Mouse (Mus musculus) hindbrain, embryonic 14.5 days (tissue): ENCODE results near the gene B230219D22Rik. TPM values are rescaled to one million over a fixed set of nuclear protein-coding genes. Genes with fewer than 3 reads are reported as not detected.
"Not testable (repeated sequence)": the region's sequence is repeated elsewhere in the genome, so short reads cannot be mapped to it uniquely, and the experiment has no call there.

Source experiments
- ATAC-seq: fragments of 200-750 bp; cut with Nextera tagmentation; 2 replicates; pipeline ENCODE4 v1.8.0; 2017; ENCODE audit warnings: moderate number of reproducible peaks, mild to moderate bottlenecking, moderate TSS enrichment, moderate library complexity; ENCODE audit not compliant: low FRiP score
- DNase-seq: peaks from one replicate; pipeline ENCODE4 v3.0.0-alpha.2; 2015; ENCODE audit warnings: low spot score
- H3K27ac ChIP-seq: fragments of 300-500 bp; sonication (generic); 2 replicates; pipeline ENCODE4 v1.5.1; 2014; ENCODE audit warnings: mild to moderate bottlenecking, moderate library complexity
- H3K27me3 ChIP-seq: fragments of 300-500 bp; sonication (generic); 2 replicates; pipeline ENCODE4 v1.6.1; 2014; ENCODE audit warnings: mild to moderate bottlenecking, low read length, mixed read lengths; ENCODE audit not compliant: control insufficient read depth, insufficient read depth
- H3K36me3 ChIP-seq: fragments of 300-500 bp; sonication (generic); replicated peaks from 2 replicates; pipeline ENCODE4 v1.6.1; 2014; ENCODE audit not compliant: control insufficient read depth, insufficient read depth
- H3K4me1 ChIP-seq: fragments of 300-500 bp; sonication (generic); replicated peaks from 2 replicates; pipeline ENCODE4 v1.6.1; 2014; ENCODE audit warnings: antibody characterized with exemption, low read length, mixed read lengths; ENCODE audit not compliant: control insufficient read depth, insufficient read depth
- H3K4me2 ChIP-seq: fragments of 300-500 bp; sonication (generic); replicated peaks from 2 replicates; pipeline ENCODE4 v1.6.1; 2014; ENCODE audit warnings: mild to moderate bottlenecking, moderate library complexity
- H3K4me3 ChIP-seq: fragments of 300-500 bp; sonication (generic); replicated peaks from 2 replicates; pipeline ENCODE4 v1.5.1; 2014; ENCODE audit warnings: mild to moderate bottlenecking, low read length
- H3K9ac ChIP-seq: fragments of 300-500 bp; sonication (generic); 2 replicates; pipeline ENCODE4 v1.6.1; 2014
- H3K9me3 ChIP-seq: fragments of 300-500 bp; sonication (generic); 2 replicates; pipeline ENCODE4 v1.6.1; 2016; ENCODE audit warnings: low read length; ENCODE audit not compliant: control insufficient read depth
- WGBS: fragments of 180-500 bp; shearing (Covaris S2); extraction: QIAGEN DNeasy Blood & Tissue Kit; methylation state at CpG from one replicate; pipeline ENCODE4 v1.1.7; 2014; 5-methylcytosine and 5-hydroxymethylcytosine counted together
- polyA plus RNA-seq: library from polyadenylated mRNA; unstranded; fragments of >200 nt; fragmentation: Nextera tagmentation; extraction: Ambion mirVana; gene quantifications from 2 replicates; pipeline ENCODE4 v1.2.1, GENCODE M21; 2014

B230219D22Rik gene
- polyA plus RNA-seq, 1 experiment from 2014 or later, result 96.0 TPM

DNA sequence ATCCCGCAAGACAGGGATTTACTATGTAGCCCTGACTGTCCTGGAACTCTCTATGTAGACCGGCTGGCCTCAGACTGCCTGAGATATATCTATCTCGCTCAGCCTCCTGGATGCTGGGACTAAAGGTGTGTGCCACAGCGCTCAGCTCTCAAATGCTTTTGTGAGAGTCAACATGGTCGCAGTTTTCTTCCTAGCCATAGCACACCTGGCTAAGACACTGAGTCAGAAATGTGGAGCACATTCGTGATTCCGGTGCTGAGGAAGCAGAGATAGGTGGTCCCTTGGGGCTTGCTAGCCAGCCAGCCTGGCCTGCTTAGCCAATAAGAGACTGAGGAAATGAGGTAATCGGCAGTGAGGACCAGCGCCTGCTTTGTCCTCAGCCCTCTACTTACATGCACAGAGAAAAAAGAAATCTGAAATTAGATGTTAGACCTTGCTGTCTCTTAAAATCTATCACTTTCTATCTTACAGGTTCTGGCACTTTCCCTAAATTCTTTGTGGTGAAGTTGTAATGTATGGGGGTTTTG, 6.8 kb upstream of the B230219D22Rik start:
- Histone ChIP-seq H3K27ac (peak overlapping the region; percentile 72), H3K4me1 (no peaks in the 10 kb centered on the region), H3K36me3 (peaks cover 13% of the 10 kb centered on the region), H3K27me3 (no peaks in the 10 kb centered on the region), H3K9ac (peak overlapping the region; percentile 24; the same call in 1 of the 2 replicates), H3K9me3 (no peaks in the 10 kb centered on the region), H3K4me3 (no peak overlapping the region), H3K4me2 (no peak overlapping the region)
- 56% methylated on average over 9 of the region's 9 CpGs for WGBS
- ATAC-seq (peak; percentile 84), DNase-seq (peak; percentile 32)

DNA sequence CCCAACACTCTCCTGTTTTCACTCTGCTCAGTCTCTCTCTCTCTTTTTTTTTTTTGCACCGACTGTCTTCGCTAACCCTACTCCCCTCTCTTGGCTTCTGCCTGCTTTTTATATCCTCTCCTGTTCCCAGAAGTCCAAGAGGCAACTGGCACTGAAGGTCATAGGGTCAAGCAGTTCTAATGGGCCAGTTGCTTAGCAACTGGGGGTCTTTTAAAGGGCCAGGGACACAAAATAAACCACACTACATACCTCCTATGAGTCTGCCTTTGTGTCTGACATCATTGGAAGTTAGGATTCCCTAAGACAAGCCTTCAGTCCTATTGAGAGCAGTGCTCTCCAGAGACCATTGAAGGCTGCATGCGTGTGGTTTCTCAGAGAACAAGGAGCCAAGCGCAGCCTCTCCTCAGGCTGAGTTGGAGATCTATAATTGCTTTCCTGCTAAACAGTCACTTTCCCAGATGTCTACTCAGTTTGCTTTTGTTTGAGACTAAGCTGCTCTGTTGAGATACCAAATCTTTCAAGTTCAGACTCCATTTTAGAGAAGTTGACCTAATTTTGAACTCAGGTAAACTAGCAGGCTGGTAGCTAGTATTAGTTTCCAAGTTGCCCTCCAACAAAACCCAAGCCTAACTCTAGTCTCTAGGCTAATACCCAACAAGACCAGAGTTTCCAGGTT, 4.9 kb upstream of the B230219D22Rik start:
- DNase-seq (no peak), ATAC-seq (no peak)
- Histone ChIP-seq H3K9me3 (no peaks in the 10 kb centered on the region), H3K27me3 (no peaks in the 10 kb centered on the region), H3K4me1 (no peaks in the 10 kb centered on the region), H3K27ac (no peak overlapping the region), H3K4me2 (no peak overlapping the region), H3K36me3 (0 out of 2 replicates have a peak, but pooled peaks cover 5% of the 10 kb centered on the region), H3K9ac (no peak overlapping the region), H3K4me3 (no peak overlapping the region)
- WGBS, result 4% methylated on average over 4 of the region's 4 CpGs

DNA sequence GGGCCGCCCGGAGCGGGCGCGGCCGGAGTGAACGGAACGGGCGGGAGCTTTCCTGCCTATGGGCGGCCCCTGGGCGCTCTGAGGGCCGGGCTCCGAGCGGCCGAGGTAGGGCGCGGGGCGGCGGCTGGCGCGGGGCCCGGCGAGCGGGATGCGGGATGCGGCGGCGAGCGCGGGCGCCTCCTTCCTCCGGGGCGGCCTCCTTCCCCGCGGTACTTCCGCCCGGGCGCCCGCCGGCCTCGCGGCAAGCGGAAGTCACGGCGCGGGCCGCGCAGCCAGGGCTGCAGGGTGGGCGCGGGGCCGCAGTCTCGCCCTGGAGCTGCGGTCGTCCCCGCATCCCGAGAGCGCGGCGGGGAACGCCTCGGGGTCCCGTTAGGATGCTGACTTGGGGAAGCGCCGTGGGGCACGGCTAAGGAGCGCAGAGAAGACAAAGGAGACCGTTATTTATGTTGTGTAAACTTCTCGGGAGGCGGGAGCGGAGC, 358 bp downstream of the B230219D22Rik start:
- H3K27me3 ChIP-seq, result no peaks in the 10 kb centered on the region
- under 1% methylated on average over 67 of the region's 70 CpGs for WGBS
- H3K27ac ChIP-seq, result peak overlapping the region; percentile 97
- H3K36me3 ChIP-seq, result no peaks in the 10 kb centered on the region
- H3K4me1 ChIP-seq, result peaks cover 17% of the 10 kb centered on the region
- peak overlapping the region; percentile 99 for H3K4me3 ChIP-seq
- peak overlapping the region; percentile 100 for H3K9ac ChIP-seq
- ATAC-seq (peak; percentile 80), DNase-seq (no peak)
- H3K9me3 ChIP-seq, result no peaks in the 10 kb centered on the region
- peak overlapping the region; percentile 77 for H3K4me2 ChIP-seq

DNA sequence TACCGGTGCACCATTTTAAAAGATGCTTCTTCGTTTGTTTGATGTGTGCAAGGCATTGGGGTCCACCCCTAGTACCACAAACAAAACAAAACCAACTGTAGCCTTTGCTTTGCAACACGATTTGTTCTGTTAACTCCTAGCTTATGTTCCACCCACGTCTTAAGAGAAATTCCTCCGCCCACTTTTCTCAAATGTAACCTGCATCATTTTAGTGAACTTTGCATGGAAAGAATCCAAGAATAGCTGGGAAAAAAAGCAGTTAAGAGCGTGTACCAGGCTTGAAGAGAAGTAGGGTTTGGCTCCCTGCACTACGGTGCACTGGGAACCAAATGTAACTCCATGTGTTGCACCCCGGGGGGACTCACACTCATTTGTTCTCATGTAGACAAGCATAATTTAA, 1.2 kb downstream of the B230219D22Rik start:
- no peak for ATAC-seq
- peak overlapping the region; percentile 100 for H3K9ac ChIP-seq
- H3K4me1 ChIP-seq, result peaks cover 17% of the 10 kb centered on the region
- H3K4me2 ChIP-seq, result peak overlapping the region; percentile 77
- no peak for DNase-seq
- H3K27ac ChIP-seq, result no peak overlapping the region
- no peaks in the 10 kb centered on the region for H3K9me3 ChIP-seq
- H3K36me3 ChIP-seq, result peaks cover 4% of the 10 kb centered on the region
- peak overlapping the region; percentile 99 for H3K4me3 ChIP-seq
- H3K27me3 ChIP-seq, result no peaks in the 10 kb centered on the region
- 22% methylated on average over 8 of the region's 8 CpGs for WGBS

DNA sequence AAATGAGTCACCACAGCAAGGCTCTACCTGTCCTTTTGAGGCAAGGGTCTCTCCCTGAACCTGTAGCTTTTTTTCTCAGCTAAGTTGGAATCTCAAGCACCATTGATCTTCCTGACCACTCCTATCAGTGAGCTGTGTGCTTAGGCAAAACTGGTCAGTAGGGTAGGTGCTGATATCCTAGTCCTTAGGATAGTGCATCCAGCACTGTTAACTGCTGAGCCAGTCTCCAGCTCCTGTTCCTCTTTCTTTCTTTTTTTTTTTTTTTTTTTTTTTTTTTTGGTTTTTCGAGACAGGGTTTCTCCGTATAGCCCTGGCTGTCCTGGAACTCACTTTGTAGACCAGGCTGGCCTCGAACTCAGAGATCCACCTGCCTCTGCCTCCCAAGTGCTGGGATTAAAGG, 3.1 kb downstream of the B230219D22Rik start:
- not testable (repeated sequence) for H3K4me2 ChIP-seq, H3K27ac ChIP-seq, H3K9ac ChIP-seq, DNase-seq, ATAC-seq, H3K9me3 ChIP-seq, H3K27me3 ChIP-seq, H3K4me3 ChIP-seq
- Histone ChIP-seq H3K36me3 (peaks cover 20% of the 10 kb centered on the region), H3K4me1 (peaks cover 17% of the 10 kb centered on the region)
- 80% methylated on average over 1 of the region's 3 CpGs for WGBS

DNA sequence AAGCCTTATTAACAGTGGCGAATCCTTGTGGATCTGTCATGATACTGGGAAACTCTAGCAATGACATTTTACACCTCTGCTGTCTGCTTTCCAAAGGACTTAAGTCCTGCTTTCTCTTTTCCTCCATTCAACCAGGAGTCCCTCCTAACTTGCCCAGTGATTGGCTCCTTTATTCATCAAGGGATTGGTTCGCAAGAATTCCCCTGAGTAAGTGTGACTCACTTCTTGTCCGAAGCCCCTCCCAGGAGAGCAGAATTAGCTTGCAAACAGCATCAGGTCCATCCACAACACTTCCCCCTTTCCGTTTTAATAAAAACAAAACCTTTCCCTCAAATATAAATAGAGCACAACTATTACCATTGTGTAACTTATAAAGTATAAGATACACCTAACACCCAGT, 11.4 kb downstream of the B230219D22Rik start:
- no peak for DNase-seq
- Histone ChIP-seq H3K4me3 (no peak overlapping the region), H3K36me3 (peaks cover 44% of the 10 kb centered on the region), H3K4me2 (no peak overlapping the region), H3K27ac (no peak overlapping the region), H3K4me1 (no peaks in the 10 kb centered on the region), H3K9me3 (no peaks in the 10 kb centered on the region), H3K9ac (no peak overlapping the region), H3K27me3 (no peaks in the 10 kb centered on the region)
- ATAC-seq, result no peak
- WGBS, result 80% methylated on average over 4 of the region's 4 CpGs

DNA sequence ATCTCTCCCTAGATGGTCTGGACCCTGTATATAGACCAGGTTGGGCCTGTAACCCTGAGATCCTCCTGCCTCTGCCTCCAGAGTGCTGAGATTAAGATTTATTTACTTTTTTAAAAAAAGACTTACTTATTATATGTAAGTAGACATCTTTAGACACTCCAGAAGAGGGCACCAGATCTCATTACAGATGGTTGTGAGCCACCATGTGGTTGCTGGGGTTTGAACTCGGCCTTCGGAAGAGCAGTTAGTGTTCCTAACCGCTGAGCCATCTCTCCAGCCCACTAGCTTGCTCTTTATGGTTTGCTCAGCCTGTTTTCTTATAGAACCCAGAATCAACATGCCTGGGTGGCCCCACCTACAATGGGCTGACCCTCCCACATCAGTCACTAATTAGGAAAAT, 19.9 kb downstream of the B230219D22Rik start:
- H3K4me1 ChIP-seq, result peaks cover 15% of the 10 kb centered on the region; the same call in 1 of the 2 replicates
- H3K9me3 ChIP-seq, result no peaks in the 10 kb centered on the region
- DNase-seq, result no peak
- no peak overlapping the region for H3K4me2 ChIP-seq
- no peak overlapping the region for H3K4me3 ChIP-seq
- peaks cover 4% of the 10 kb centered on the region for H3K36me3 ChIP-seq
- no peak for ATAC-seq
- H3K27ac ChIP-seq, result no peak overlapping the region
- H3K27me3 ChIP-seq, result no peaks in the 10 kb centered on the region
- 97% methylated on average over 3 of the region's 3 CpGs for WGBS
- H3K9ac ChIP-seq, result no peak overlapping the region

DNA sequence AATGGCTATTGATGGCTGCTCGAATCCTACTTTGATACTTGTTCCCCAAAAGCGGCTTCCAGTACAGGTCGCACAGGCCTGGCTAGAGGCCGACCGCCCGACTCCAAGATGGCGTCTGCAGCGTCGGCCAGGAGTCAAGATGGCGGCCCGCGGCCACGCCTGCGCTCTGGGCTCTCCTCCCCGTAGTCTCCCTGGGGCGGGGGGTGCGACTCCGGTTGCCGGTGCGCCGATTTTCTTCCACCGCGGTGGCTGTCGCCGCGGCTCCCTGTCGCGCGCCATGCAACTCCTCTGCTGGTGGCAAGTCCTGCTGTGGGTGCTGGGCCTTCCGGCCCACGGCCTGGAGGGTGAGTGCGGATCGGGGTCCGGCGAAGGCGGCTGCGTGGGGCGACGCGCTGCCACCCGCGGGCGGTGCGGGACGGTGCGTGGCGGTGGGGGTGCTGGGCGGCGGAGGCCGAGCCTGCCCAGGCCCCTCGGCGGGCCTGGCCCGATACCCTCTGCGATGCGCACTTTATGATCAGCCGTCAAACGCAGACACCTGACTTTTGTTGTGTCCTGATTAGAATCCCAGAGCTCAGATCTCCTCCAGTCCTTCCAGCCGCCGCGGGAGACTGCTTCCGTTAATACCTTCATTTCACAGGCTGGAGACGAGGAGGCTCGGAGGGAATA, 21.7 kb downstream of the B230219D22Rik start, which contains the start of gene Txndc15:
TSS of gene Txndc15 (plus strand) at position 150 of the 666 bp plus-strand sequence.
- WGBS, result under 1% methylated on average over 63 of the region's 63 CpGs

DNA sequence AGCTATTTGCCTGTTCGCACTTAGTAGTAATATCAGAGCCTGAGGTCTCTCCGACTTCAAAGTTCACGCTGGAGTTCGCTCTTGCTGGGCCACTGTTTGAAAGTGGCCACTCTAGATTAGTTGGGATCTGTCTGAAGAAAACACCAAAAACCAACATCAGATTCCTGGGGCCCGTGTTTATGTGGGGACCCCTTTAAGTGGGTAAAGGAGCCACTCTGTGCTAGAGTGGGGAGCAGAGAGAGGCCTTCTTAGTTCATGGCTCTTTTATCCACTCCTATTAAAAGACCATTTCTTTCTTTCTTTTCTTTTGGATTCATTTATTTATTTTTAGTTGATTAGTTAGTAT, 22.2 kb downstream of the B230219D22Rik start:
- 10% methylated on average over 5 of the region's 5 CpGs for WGBS
- Histone ChIP-seq H3K4me1 (peaks cover 15% of the 10 kb centered on the region; the same call in 1 of the 2 replicates), H3K4me2 (peak overlapping the region; percentile 51), H3K27ac (peak overlapping the region; percentile 96), H3K27me3 (no peaks in the 10 kb centered on the region), H3K4me3 (peak overlapping the region; percentile 76), H3K36me3 (peaks cover 25% of the 10 kb centered on the region), H3K9me3 (no peaks in the 10 kb centered on the region), H3K9ac (peak overlapping the region; percentile 93)
- no peak for DNase-seq
- ATAC-seq, result peak; percentile 26; the same call in 1 of the 2 replicates

More for the DNA sequence above, 21.7 kb downstream of the B230219D22Rik start, which contains the start of gene Txndc15:
- Histone ChIP-seq H3K9ac (peak within 1 kb of the TSS; percentile 93), H3K9me3 (no peaks in the 10 kb centered on the region), H3K4me1 (peaks cover 15% of the 10 kb centered on the region; the same call in 1 of the 2 replicates), H3K36me3 (peaks cover 22% of the 10 kb centered on the region), H3K4me3 (peak within 1 kb of the TSS; percentile 76), H3K4me2 (peak within 1 kb of the TSS; percentile 51), H3K27ac (peak within 1 kb of the TSS; percentile 96), H3K27me3 (no peaks in the 10 kb centered on the region)
- ATAC-seq (peak; percentile 95), DNase-seq (peak; percentile 89)
